Mouse (Mus musculus) right cerebral cortex, postnatal 4 days (tissue): ENCODE data around the gene D430041D05Rik.
A peak's percentile ranks its signal among the peaks of the same experiment; 100 is the strongest.

Experiments used
- DNase-seq: peaks from one replicate; pipeline ENCODE4 v3.0.0-alpha.2; 2022

Gene D430041D05Rik

DNA sequence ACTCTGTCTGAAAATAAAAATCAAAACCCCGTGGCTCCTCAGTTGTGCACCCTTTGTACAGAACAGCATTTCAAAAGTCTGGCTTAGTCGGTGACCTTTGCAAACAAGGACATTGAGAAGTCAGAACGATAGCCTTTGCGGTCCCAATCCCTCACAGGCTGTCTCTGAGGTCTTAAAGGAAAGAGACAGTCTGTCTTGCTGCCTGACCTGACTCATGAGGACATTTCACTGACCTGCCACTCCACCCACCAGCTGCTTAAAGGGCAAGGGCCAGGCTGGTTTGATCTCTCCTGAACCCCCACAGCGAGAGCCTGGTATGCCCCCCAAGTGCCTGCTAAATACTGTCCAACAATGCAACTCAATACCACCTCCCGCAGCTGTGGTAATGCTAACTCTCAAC lies 6.8 kb downstream of the D430041D05Rik start:
- no peak for DNase-seq

DNA sequence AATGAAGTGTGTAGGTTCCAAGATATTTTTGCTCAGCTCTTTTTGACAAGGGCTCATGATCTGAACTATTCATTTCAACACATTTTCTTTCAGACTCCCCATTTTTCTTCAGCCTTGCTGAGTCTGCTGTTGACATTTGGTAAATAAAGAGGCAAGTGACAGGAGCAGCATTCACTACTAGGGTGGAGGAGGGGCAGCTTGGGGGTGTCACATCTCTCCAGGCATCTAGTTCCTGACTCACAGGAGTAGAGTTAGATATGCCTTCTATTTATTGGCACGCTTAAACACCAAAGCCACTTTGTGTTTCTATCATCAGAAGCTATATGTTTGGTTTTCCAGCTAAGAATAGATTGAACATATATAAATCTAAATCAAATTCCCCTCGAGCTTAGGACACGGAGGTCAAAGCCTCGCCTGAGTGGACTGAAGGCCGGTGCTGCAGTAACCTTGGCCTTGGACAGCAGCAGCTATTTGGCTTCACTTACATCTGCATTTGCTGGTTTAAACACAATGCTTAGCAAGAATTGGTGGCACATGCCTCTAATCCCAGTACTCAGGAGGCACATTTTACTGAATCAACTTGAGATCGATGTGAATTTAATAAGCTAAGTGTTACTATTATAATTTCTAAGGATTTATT lies 12.0 kb downstream of the D430041D05Rik start:
- no peak for DNase-seq

DNA sequence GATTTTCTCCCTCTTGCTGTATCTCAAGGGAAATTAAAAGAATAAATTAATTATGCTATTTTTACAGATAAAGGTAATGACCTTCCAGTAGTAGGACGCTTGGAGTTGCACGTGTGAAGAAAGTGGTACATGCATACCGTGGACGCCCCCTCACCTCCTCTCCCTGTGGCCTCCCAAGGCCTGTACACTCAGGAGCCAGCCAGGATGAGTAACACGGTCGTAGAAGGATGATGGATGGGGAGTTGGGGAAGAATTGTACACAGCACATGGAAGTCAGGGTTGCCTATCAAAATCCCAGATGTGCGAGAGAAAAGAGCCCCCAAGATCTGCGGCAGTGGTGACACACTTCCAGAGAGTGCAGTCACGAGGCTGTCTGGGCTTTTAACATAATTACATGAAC lies 14.9 kb downstream of the D430041D05Rik start:
- DNase-seq: no peak

DNA sequence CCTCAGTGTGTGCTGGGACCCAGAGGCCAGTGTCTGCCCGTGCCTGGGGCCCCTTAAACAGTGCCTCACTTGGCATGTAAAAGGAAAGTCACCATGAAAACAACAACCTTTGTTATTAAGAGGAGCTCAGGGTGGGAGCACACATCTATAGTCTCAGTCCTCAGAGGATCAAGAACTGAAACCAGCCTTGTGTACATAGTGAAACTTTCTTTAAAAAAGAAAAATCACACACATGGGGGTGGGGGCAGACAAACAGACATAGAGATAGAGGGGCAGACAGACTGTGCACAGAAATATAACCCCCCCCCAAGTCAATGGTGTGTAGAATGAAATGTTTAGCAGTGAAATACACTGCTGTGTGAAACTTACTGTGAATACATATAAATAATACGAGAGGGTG lies 16.0 kb downstream of the D430041D05Rik start:
- no peak for DNase-seq

DNA sequence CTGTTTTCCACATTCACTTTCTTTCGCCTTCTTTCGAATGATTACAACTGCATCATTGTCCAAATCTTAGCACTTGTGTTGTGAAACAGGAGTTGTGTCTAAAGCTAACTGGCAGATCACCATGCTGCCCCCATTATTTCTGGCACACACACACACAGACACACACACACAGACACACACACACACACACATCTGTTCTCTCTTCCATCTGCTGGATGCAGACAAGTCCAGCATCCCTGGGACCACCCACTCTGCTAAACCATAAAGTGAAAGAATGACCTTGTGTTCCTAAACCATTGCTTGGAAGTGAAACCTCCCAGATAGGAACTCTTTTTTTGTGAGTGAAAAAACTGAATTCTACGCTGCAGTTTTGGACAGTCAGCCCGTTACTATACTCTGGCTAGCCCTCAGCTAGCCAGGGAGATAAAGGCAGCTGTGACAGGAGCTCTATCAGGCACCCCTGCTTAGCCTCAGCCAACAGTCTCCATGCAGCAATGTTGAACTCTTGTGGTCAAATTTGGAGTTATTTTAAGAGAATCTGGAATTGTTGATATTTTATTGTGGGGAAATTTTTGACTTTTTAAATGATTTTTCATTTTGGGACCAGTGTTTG lies 18.0 kb downstream of the D430041D05Rik start:
- no peak for DNase-seq

DNA sequence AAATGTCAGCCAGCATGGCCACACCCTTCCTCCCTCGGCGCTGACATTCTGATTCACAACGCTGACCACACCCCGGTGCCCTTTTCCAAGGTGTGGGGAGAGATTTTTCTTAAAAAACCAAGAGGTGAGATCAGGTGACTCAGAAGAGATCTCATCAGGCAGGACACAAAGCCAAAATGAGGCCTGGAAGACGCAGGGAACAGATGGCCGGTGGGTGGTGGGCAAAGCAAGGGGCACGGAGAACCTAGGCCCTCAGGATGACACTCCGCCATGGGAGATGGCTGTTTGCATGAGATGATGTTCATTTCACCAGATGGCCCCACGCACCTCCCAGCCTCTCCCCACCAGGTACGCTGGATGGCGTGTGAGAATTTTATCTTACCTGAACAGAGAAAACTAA lies 21.6 kb downstream of the D430041D05Rik start:
- DNase-seq: no peak

DNA sequence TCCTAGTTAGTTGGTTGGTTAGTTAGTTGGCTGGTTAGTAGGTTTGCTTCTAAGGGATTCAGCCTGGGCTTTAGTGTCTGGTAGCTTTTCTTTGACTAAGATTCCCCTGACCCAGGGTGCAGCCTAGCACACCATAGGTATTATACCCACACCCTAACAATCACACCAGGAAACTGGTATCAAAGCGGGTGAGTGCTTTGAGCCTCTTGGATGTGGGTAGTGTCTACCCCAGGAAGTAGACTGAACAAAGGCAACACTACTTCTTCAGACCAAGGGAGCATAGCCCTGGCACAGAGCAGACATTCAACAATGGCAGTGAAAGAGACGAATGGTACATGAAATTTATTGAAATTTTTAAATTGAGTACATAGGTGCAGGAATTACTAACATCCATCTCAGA lies 24.9 kb downstream of the D430041D05Rik start:
- DNase-seq: no peak

DNA sequence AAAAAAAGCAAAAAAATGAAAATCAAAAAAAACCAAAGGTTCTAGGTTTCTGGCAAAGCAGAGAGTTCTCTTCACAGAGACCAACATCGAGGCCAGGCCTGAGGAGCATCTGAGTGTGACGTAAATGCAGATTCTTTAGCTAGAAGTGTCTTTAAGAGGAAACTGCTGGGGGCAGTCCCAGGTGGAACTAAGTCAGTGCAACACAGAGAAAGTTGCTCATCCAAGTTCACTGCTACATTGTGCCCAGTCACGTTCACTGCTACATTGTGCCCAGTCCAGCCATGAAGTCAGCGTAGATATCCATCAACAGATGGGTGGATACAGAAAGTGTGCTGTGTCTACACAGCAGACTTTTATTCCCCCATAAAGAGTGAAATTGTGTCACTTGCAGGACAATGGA lies 27.2 kb downstream of the D430041D05Rik start:
- no peak for DNase-seq

DNA sequence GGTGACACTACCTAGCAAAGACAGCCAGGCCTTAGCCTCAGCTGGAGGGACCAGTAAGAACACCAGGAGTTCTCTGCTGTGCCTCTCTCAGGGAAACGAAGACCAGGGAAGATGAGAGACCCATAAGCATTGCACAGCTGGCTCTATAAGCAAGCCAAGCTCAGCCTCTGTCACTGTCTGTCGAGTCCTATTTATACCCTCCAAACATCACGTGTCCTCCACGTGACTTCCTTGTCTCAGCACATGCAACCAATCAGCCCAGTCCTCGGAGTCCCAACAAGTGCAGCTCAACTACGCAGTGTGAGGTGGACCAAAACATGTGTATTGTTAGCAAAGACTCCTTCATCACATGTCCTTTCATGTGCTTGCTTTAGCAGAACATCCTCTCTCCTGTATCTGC lies 28.0 kb downstream of the D430041D05Rik start:
- DNase-seq: no peak

DNA sequence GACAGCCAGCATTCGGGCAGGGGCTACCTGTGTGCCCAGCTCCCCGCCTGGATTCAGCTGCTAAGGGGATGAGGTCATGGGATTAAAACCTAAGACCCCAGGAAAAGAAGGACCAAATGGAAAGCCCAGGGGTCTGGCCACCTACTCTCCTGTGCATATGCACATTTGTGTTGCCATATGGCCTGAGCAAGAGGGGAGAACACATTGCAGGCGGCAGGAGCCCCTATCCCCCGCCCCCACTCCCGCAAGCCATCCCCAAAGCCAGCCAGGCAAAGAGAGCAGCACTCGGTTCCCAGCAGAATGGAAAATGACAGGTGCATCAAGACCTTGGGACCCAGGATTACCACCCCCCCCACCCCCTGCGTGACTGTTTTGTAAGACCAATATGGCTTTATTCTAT lies 31.5 kb downstream of the D430041D05Rik start:
- no peak for DNase-seq

DNA sequence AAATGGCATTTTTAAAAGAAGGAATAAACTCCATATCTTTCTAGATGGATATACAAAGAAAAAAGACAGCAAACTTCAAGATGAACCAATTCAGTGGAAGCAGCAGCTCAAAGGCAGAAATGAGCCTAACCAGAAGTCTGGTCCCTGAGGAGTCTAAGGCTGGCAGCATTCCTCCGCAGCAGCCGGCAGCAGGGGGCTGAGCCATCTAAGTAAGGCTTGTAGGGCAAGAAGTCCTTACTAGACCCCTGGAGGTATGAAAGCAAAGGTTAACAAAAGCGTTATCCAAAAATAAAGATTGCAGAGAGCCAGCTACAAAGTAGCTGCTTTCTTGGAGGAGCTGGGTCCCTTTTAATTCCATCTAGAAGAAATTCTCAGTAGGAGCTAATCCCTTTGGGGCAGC lies 32.0 kb downstream of the D430041D05Rik start:
- DNase-seq: no peak

DNA sequence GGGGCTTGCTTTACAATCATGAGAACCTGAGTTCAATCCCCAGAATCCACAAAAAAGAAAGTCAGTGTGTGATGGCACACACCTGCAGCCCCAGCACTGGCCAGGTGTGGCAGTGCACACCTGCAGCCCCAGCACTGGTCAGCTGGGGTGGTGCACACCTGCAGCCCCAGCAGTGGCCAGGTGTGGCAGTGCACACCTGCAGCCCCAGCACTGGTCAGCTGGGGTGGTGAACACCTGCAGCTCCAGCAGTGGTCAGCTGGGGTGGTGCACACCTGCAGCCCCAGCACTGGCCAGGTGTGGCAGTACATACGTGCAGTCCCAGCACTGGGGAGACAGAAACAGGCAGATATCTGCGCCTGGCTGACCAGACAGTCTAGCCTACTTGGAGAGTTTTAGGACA lies 32.8 kb downstream of the D430041D05Rik start:
- no peak for DNase-seq

DNA sequence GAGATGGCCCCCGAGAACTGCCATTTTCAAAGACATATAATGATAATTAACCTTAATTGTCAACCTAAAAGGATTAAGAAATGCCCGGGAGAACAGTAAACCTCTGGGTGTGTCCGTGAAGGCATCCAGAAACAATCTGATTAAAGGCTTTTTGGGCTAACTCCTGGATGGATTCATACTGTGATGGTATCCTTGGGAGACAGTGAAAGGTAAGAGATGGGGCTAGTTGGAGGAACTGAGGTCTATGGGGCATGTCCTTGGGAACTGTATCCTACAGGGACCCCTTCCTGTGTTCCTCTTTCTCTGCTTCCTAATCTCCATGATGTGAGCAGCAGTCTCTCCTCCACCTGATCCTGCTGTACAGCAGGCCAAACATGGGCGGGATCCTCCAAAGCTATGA lies 38.7 kb downstream of the D430041D05Rik start:
- no peak for DNase-seq

DNA sequence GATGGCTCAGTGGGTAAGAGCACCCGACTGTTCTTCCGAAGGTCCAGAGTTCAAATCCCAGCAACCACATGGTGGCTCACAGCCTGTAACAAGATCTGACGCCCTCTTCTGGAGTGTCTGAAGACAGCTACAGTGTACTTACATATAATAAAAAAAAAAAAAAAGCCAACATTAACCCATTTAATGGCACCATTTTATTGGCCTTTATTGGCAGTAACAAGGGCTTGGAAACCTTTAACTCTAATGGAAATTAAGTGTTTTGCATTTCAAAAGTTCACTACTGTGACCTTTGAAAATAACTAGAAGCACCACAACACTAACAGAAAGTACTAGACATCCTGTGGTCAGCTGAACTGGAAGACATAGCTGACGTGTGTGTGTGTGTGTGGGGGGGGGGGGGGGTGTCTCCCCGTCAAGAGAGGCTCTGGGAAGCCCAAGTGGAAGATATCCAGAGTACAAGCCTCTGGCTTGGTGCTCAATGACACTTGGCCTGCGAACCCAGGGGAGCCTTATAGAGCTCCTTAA lies 39.1 kb downstream of the D430041D05Rik start:
- no peak for DNase-seq

DNA sequence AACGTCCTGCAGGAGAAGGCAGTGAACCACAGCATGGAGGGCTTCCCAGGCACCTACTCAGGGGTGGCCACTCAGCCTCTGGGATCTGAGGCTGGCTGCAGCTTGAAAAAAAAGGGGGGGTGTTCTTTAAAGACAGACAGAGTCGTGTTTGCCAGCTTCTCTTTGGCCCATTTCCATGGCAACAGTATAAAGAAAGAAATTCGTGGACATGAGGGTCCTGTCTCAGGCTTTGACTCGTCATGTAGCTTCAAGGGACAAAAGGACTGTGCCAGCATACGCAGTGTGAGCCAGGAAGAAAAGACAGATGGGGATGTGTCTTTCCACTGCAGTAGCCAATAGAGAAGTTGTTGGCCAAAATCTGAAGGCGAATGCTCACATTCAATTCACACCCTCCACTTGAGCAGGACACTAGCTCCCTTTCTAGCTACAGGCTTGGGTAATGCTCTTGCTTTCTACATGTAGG lies 42.9 kb downstream of the D430041D05Rik start:
- DNase-seq: peak; percentile 49

DNA sequence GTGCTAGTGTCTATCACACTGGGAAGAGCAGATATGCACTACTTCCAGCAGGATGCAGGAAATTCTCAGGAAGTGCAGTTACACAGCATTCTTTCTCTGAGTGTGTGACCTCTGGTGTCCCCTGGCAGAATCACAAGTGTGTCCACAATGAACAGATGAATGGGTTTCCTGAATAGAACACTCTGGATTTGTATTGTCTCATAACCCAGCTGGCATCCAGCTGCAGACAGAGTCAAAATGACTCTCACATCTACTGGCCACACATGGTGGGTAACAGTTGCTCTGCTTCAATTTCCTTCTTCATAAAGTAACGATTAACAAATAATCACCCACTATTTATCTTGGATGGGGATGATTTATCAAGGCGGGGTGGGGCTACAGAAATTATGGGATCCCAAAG lies 43.5 kb downstream of the D430041D05Rik start:
- DNase-seq: no peak

DNA sequence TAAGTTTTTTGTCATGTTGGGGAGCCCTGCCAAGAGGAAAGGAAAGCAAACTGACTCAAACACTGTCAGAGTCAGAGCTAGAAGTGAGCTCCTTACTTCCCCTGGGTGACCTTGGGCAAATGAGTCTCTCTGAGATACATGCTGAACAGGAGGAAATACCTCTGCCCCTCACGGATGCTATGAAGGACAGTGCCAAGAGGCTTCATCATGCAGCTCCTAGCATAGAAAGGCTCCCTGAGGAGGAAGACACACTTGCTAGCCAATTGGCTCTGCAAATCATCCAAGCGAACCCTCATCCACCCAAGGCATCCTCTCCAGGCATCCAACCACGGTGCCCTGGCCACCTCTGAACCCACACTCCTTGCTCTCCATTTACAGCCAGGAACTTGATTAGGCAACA lies 51.5 kb downstream of the D430041D05Rik start:
- no peak for DNase-seq

DNA sequence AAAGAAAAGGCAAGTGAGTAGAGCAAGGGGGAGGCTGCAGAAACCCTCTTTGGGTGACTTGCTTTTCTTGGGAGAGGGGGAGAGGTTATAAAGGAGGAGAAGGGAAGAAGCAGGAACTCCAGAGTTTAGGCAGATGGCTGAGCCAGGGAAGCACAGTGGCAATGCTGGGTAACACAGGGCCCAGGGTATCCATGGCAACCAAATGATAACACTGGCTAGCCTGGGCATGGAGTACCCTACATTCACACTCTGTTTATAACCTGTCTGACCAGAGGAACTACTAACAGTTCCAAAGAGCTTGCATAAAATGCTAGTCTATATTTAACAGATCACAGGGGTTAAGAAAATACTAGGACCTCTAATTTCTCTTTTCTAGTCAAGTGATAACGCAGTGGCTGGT lies 51.9 kb downstream of the D430041D05Rik start:
- DNase-seq: no peak

DNA sequence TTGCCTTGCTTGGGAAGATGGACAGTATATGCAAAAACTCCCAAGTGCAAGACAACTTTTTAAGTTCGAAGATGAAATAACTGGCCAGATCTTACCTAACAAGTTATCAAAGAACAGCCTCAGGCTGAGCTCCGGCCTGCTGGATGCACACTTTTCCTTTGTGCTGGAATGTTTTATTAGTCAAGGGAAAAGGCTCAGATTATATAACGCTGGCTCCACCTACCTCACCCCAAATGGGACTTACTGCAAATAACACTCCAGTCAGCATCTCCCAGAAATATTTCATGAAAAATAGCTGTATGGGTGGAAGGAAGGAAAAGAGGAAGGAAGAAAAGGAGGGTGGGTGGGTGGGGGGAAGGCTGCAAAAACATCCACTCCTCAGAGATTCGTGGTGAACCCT lies 54.3 kb downstream of the D430041D05Rik start:
- DNase-seq: no peak

DNA sequence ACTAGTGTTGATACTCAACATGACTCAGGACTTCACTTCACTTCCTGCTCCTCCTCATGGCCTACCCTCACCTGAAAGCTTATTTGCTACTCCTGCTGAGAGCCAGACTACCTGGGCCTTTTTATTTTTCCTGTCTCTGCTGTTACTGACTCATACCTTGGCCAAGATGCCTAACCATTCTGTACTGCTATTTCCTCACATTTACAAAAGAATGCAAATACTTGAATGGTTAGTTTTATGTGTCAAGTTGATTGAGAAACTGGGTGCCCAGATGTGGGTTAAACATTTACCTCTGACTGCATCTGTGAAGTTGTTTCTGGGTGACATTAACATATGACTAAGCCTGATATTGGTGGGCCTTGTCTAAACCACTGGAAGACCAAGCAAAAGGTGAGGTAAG lies 56.7 kb downstream of the D430041D05Rik start:
- DNase-seq: no peak

DNA sequence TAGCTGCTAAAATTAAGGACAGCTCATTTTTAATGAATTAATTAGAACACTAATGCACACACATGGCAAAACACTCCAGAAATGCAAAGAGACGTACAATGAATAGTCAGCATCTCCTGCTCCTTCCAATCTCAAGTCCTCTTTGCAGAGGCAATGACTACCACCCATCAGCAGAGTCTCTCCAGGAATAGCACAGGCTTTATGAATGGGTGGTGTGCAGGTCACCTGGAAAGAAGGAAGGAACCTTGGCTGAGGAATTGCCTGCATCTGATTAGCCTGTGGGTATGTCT lies 58.7 kb downstream of the D430041D05Rik start:
- no peak for DNase-seq

DNA sequence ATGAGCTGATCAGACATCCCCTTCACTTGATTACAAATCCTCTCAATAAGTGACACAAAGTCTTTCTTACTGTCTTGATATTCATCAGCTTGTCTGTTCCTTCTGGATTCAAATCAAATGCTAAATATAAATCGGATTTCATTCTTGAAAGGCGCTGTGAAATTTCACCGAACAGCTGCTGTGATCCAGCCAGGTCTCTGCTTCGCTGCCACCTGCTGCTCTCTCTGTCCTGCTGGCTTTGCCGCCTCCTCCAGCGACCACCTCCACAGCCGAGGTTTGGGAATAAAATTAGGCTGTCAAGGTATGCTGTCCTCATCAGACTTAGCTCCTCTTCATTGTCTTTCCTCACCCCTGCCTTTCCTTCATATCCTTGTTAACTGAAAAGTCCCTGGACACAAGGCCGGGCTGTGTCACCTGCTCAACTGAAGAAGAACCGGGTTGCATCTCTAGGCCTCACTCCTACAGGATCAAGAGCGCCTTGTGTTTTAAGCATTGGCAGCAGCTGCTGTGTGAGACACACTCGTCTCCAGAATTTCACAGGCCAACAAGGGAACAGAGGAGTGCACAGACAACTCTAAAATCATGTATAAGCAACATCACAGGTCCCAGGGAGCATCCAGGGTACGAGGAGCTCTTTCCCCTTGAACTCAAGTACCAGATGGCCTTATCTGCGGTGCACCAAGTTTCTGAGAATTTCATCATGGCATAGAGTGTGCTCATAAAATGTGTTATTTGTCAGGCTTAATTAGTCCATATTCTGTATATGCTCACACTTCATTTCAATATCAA lies 59.2 kb downstream of the D430041D05Rik start:
- no peak for DNase-seq

DNA sequence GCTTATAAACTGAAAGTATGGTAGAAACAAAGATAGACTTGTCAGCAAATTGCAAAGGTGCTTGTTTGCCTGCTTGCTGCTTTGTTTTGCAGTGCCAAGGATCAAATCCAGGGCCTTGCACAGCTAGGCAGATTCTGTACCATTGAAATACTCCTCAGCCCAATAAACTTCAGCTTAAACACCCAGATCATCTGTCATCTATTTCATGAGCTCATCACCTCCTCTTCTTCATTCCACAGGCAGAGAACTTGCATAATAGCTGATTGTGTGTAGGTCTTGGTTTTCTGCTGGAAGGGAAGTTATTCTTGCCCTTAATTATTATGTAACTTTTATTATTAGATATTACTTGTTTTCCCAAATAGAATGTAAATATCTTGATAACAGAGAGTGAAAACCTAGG lies 73.2 kb downstream of the D430041D05Rik start:
- no peak for DNase-seq

DNA sequence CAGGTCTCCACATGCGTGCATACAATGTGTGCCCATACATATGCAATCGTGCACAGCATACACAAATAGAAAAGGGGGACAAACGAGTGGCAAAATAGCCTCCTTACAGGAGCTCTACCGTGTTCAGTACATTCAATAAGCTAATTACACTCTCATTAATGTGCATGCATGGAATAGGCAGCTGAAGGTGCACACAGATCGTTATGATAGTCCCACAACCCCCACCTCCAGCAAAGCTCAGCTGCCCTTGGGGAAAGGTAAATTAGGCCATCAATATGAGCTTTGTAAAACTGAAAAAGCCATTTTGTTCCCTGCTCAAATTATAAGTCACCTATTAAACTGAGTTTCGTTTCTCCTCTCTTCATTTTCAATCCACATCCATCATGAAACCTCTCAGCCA lies 75.0 kb downstream of the D430041D05Rik start:
- no peak for DNase-seq
